Mouse (Mus musculus): ENCODE measurements at regions not wholly inside any gene's neighbourhood (a gene's known extent, or its start where the extent isn't known, plus 50 kb on each side); places are given as distances from the start of the nearest gene placed in this dataset.

- Histone ChIP-seq H3K9me3 (ENCODE audit: low read length) (no peaks in the 10 kb centered on the region), H3K27me3 (ENCODE audit: insufficient read depth, low read length) (no peaks in the 10 kb centered on the region), H3K9ac (replicated peaks) (no peak overlapping the region), H3K27ac (ENCODE audit: low read depth) (no peak overlapping the region), H3K36me3 (replicated peaks; ENCODE audit: insufficient read depth, low read length) (no peaks in the 10 kb centered on the region), H3K4me3 (ENCODE audit: low read depth, low read length) (no peak overlapping the region), H3K4me2 (ENCODE audit: low read depth, low read length) (no peak overlapping the region), H3K4me1 (ENCODE audit: insufficient read depth) (no peaks in the 10 kb centered on the region)
- TF ChIP-seq CTCF (IDR thresholded peaks at IDR 0.05; ENCODE audit: low read depth) (peak; percentile 58), EP300 (IDR thresholded peaks at IDR 0.05; ENCODE audit: low read depth) (no peak)
- WGBS (ENCODE audit: insufficient replicate concordance), result 17% methylated on average over 7 of the region's 7 CpGs
- peak; percentile 66 for DNase-seq
- no peak for ATAC-seq
Measured at GRCm38 (mm10) chrX:11090432-11090831, 208.6 kb upstream of the H2al1a start.

- 65% methylated on average over 9 of the region's 9 CpGs for WGBS (ENCODE audit: insufficient replicate concordance)
- no peak overlapping the region for H3K4me3 ChIP-seq (ENCODE audit: low read depth, low read length)
- no peak overlapping the region for H3K27ac ChIP-seq (ENCODE audit: low read depth)
- H3K9me3 ChIP-seq (ENCODE audit: low read length), result no peaks in the 10 kb centered on the region
- no peak for ATAC-seq
- H3K36me3 ChIP-seq (replicated peaks; ENCODE audit: insufficient read depth, low read length), result no peaks in the 10 kb centered on the region
- no peak for TF ChIP-seq EP300 (IDR thresholded peaks at IDR 0.05; ENCODE audit: low read depth)
- no peak for TF ChIP-seq CTCF (IDR thresholded peaks at IDR 0.05; ENCODE audit: low read depth)
- no peak overlapping the region for H3K4me2 ChIP-seq (ENCODE audit: low read depth, low read length)
- no peak overlapping the region for H3K9ac ChIP-seq (replicated peaks)
- H3K4me1 ChIP-seq (ENCODE audit: insufficient read depth), result no peaks in the 10 kb centered on the region
- H3K27me3 ChIP-seq (ENCODE audit: insufficient read depth, low read length), result no peaks in the 10 kb centered on the region
- no peak for DNase-seq
Measured at GRCm38 (mm10) chrX:11097581-11098254, 201.3 kb upstream of the H2al1a start.

GRCm38 (mm10) chrX:11098366-11098765 lies 200.7 kb upstream of the H2al1a start:
- DNase-seq, result no peak
- ATAC-seq, result no peak
- no peak overlapping the region for H3K4me2 ChIP-seq (ENCODE audit: low read depth, low read length)
- H3K36me3 ChIP-seq (replicated peaks; ENCODE audit: insufficient read depth, low read length), result no peaks in the 10 kb centered on the region
- WGBS (ENCODE audit: insufficient replicate concordance), result 57% methylated on average over 4 of the region's 4 CpGs
- H3K27ac ChIP-seq (ENCODE audit: low read depth), result no peak overlapping the region
- H3K4me3 ChIP-seq (ENCODE audit: low read depth, low read length), result no peak overlapping the region
- H3K9ac ChIP-seq (replicated peaks), result no peak overlapping the region
- H3K27me3 ChIP-seq (ENCODE audit: insufficient read depth, low read length), result no peaks in the 10 kb centered on the region
- no peaks in the 10 kb centered on the region for H3K9me3 ChIP-seq (ENCODE audit: low read length)
- TF ChIP-seq EP300 (IDR thresholded peaks at IDR 0.05; ENCODE audit: low read depth) (no peak), CTCF (IDR thresholded peaks at IDR 0.05; ENCODE audit: low read depth) (no peak)
- H3K4me1 ChIP-seq (ENCODE audit: insufficient read depth), result no peaks in the 10 kb centered on the region

- Histone ChIP-seq H3K27me3 (ENCODE audit: insufficient read depth, low read length) (no peaks in the 10 kb centered on the region), H3K27ac (ENCODE audit: low read depth) (no peak overlapping the region), H3K9ac (replicated peaks) (no peak overlapping the region), H3K4me1 (ENCODE audit: insufficient read depth) (no peaks in the 10 kb centered on the region), H3K4me2 (ENCODE audit: low read depth, low read length) (no peak overlapping the region), H3K4me3 (ENCODE audit: low read depth, low read length) (no peak overlapping the region), H3K36me3 (replicated peaks; ENCODE audit: insufficient read depth, low read length) (no peaks in the 10 kb centered on the region), H3K9me3 (ENCODE audit: low read length) (no peaks in the 10 kb centered on the region)
- no peak for DNase-seq
- ATAC-seq, result no peak
- WGBS (ENCODE audit: insufficient replicate concordance), result 69% methylated on average over 13 of the region's 13 CpGs
- TF ChIP-seq CTCF (IDR thresholded peaks at IDR 0.05; ENCODE audit: low read depth), result no peak
- TF ChIP-seq EP300 (IDR thresholded peaks at IDR 0.05; ENCODE audit: low read depth), result no peak
Measured at GRCm38 (mm10) chrX:11099146-11100087, 199.6 kb upstream of the H2al1a start.

- TF ChIP-seq CTCF (IDR thresholded peaks at IDR 0.05; ENCODE audit: low read depth), result peak; percentile 53
- no peak for TF ChIP-seq EP300 (IDR thresholded peaks at IDR 0.05; ENCODE audit: low read depth)
- H3K36me3 ChIP-seq (replicated peaks; ENCODE audit: insufficient read depth, low read length), result no peaks in the 10 kb centered on the region
- no peaks in the 10 kb centered on the region for H3K9me3 ChIP-seq (ENCODE audit: low read length)
- ATAC-seq (no peak), DNase-seq (no peak)
- H3K27ac ChIP-seq (ENCODE audit: low read depth), result no peak overlapping the region
- H3K4me2 ChIP-seq (ENCODE audit: low read depth, low read length), result no peak overlapping the region
- H3K27me3 ChIP-seq (ENCODE audit: insufficient read depth, low read length), result no peaks in the 10 kb centered on the region
- no peak overlapping the region for H3K9ac ChIP-seq (replicated peaks)
- WGBS (ENCODE audit: insufficient replicate concordance), result 37% methylated on average over 3 of the region's 3 CpGs
- H3K4me3 ChIP-seq (ENCODE audit: low read depth, low read length), result no peak overlapping the region
- H3K4me1 ChIP-seq (ENCODE audit: insufficient read depth), result no peaks in the 10 kb centered on the region
Measured at GRCm38 (mm10) chrX:11100935-11101334, 198.1 kb upstream of the H2al1a start.

- Histone ChIP-seq H3K27me3 (ENCODE audit: insufficient read depth, low read length) (no peaks in the 10 kb centered on the region), H3K9ac (replicated peaks) (no peak overlapping the region), H3K27ac (ENCODE audit: low read depth) (no peak overlapping the region), H3K4me3 (ENCODE audit: low read depth, low read length) (no peak overlapping the region), H3K4me1 (ENCODE audit: insufficient read depth) (no peaks in the 10 kb centered on the region), H3K9me3 (ENCODE audit: low read length) (no peaks in the 10 kb centered on the region), H3K4me2 (ENCODE audit: low read depth, low read length) (no peak overlapping the region), H3K36me3 (replicated peaks; ENCODE audit: insufficient read depth, low read length) (no peaks in the 10 kb centered on the region)
- DNase-seq (no peak), ATAC-seq (peak; percentile 61; the same call in 1 of the 2 replicates)
- 36% methylated on average over 2 of the region's 2 CpGs for WGBS (ENCODE audit: insufficient replicate concordance)
- TF ChIP-seq CTCF (IDR thresholded peaks at IDR 0.05; ENCODE audit: low read depth) (no peak), EP300 (IDR thresholded peaks at IDR 0.05; ENCODE audit: low read depth) (no peak)
Measured at GRCm38 (mm10) chrX:11131253-11131652, 167.8 kb upstream of the H2al1a start.

Measured in liver, postnatal 0 days (tissue).